Mouse (Mus musculus): ENCODE measurements around the gene Mafb.

- TF ChIP-seq CTCF (IDR thresholded peaks at IDR 0.05; ENCODE audit: control insufficient read depth, insufficient read depth, low read length) (no peak), POLR2A (IDR thresholded peaks at IDR 0.05; ENCODE audit: borderline replicate concordance, control insufficient read depth, low read depth, low read length) (no peak)
Measured at GRCm38 (mm10) chr2:160368422-160369357, 1.8 kb upstream of the Mafb start.

All from bone marrow, adult 2 months (tissue).